Mouse (Mus musculus) thymus, adult 2 months (tissue): ENCODE results near the gene Sgcg.

ENCODE experiments used
- CTCF ChIP-seq: fragments of 200-500 bp; IDR thresholded peaks from 2 replicates; pipeline ENCODE4 v1.5.1; 2012; ENCODE audit warnings: mild to moderate bottlenecking, control low read depth, low read length, moderate library complexity, borderline replicate concordance; ENCODE audit not compliant: control insufficient read depth, poor library complexity, insufficient read depth; ENCODE audit errors: extremely low read depth
- POLR2A ChIP-seq: fragments of 200-500 bp; IDR thresholded peaks from 2 replicates; pipeline ENCODE4 v1.6.1; 2012; ENCODE audit warnings: mild to moderate bottlenecking, low read length, control low read depth, moderate library complexity; ENCODE audit not compliant: control insufficient read depth, poor library complexity, insufficient read depth; ENCODE audit errors: extremely low read depth

GRCm38 (mm10) chr14:61274414-61275198 is 16.3 kb upstream of the Sgcg start:
- TF ChIP-seq CTCF, result no peak
- no peak for TF ChIP-seq POLR2A
